Mouse (Mus musculus): Measurements from ENCODE around the gene Rcn1. TPM values are rescaled to one million over a fixed set of nuclear protein-coding genes. Genes with fewer than 3 reads are reported as not detected.

The Rcn1 gene
- polyA plus RNA-seq, 1 experiment from 2014 or later = 157 TPM

DNA sequence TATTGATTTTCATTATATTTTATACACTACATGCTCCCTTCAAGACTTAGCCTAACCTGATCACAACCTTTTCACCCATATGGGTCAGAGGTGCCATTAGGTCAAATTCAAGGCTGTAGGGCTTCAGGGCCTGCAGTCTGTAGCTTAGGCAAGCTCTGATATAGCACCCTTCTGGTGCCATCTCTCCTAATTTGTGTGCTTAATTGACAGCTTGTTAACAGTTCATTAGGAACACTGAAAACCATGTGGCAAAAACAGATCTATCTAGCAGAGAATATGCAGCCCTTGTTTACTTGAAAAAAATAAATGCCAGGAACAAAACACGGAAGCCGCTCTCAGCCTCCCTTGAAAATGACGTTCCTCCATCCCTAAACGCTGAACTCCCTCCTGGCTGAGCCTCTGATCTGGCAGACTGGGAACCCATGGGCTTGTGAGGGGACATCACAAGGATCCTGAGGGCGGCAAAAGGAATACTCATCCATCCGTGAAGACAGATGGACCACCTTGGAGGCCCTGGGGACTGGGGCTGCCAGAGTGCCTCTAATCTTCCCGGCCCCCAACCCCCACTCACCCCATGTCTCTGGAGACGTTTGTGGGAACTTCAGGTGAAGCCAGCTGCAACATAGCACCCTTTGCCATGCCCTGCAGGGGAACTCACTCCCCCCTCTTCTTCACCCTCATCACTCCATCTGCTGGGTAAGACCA is 61.8 kb downstream of the Rcn1 start:
- H3K4me1 ChIP-seq (replicated peaks; ENCODE audit: insufficient read depth, low read length) = peaks cover 11% of the 10 kb centered on the region; the same call in 1 of the 2 replicates

DNA sequence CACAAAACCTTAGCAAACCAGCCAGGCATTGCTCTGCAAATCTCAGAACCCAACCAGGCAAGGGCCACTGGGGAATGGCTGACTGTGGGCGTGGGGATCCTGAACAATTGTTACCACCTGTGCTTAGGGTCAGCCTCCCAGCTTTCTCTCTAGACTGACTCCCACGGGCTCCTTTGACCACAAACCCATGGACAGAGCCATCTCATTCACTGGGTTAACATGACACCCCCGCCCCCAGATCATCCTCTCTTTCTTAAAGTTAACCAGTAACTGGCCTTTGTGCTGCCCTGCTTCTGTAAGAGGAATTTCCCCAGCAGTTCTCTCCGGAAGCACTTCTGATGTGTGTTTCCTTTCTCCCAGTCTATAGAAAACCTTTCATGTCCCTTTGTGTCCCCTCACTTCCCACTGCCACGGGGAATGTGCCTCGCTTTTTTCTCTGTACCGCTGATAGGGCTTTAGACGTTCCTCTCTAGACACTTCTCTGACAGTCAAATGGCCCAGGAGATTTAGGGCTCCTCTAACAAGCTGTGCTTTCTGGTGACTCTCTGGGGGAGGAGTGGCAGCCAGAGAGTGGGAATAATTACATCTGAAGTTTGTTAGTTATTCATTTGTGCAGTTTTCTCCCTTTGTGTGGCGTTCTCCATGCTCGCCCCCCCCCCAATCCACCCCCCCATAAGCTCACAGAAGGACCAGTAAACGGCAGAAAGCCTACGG is 62.6 kb downstream of the Rcn1 start:
- H3K4me2 ChIP-seq (ENCODE audit: low read length) = peak overlapping the region; percentile 32
- WGBS = 11% methylated on average over 12 of the region's 12 CpGs

More for the DNA sequence above, 61.8 kb downstream of the Rcn1 start:
- Histone ChIP-seq H3K27ac (peak overlapping the region; percentile 5; the same call in 1 of the 2 replicates), H3K27me3 (ENCODE audit: insufficient read depth, low read length) (no peaks in the 10 kb centered on the region), H3K36me3 (ENCODE audit: insufficient read depth, low read length) (no peaks in the 10 kb centered on the region), H3K9ac (ENCODE audit: low read depth, low read length) (no peak overlapping the region), H3K4me3 (replicated peaks; ENCODE audit: low read depth, low read length) (no peak overlapping the region), H3K9me3 (replicated peaks; ENCODE audit: low read length) (no peaks in the 10 kb centered on the region), H3K4me2 (ENCODE audit: low read length) (no peak overlapping the region)
- no peak for ATAC-seq (replicated peaks; ENCODE audit: low FRiP score, low read depth)
- DNase-seq (ENCODE audit: low spot score) = no peak
- no peak for TF ChIP-seq CTCF (IDR thresholded peaks at IDR 0.05; ENCODE audit: low read depth)
- WGBS = 32% methylated on average over 8 of the region's 8 CpGs

More for the DNA sequence above, 62.6 kb downstream of the Rcn1 start:
- no peak for TF ChIP-seq CTCF (IDR thresholded peaks at IDR 0.05; ENCODE audit: low read depth)
- Histone ChIP-seq H3K36me3 (ENCODE audit: insufficient read depth, low read length) (no peaks in the 10 kb centered on the region), H3K4me1 (replicated peaks; ENCODE audit: insufficient read depth, low read length) (peaks cover 11% of the 10 kb centered on the region; the same call in 1 of the 2 replicates), H3K27me3 (ENCODE audit: insufficient read depth, low read length) (no peaks in the 10 kb centered on the region), H3K27ac (peak overlapping the region; percentile 60; the same call in 1 of the 2 replicates), H3K9me3 (replicated peaks; ENCODE audit: low read length) (no peaks in the 10 kb centered on the region), H3K9ac (ENCODE audit: low read depth, low read length) (no peak overlapping the region), H3K4me3 (replicated peaks; ENCODE audit: low read depth, low read length) (no peak overlapping the region)
- DNase-seq (ENCODE audit: low spot score) = peak; percentile 79
- ATAC-seq (replicated peaks; ENCODE audit: low FRiP score, low read depth) = peak; percentile 84

Other genes with a start within 250 kb of the Rcn1 start
- 21.3 and 23.2 TPM in 2 replicates for gene Them7, start 175.0 kb downstream of the Rcn1 start, polyA plus RNA-seq (2015; fragmentation: Nextera tagmentation; extraction: Ambion mirVana)

Data from kidney, postnatal 0 days (tissue).